Mouse (Mus musculus) hindbrain, embryonic 11.5 days (tissue): ENCODE measurements around the gene Zfp799. TPM values are rescaled to one million over a fixed set of nuclear protein-coding genes. Genes with fewer than 3 reads are reported as not detected.

ENCODE experiments used
- ATAC-seq: fragments of 200-750 bp; cut with Nextera tagmentation; 2 replicates; pipeline ENCODE4 v1.8.0; 2017; ENCODE audit warnings: mild to moderate bottlenecking, moderate TSS enrichment, moderate library complexity; ENCODE audit not compliant: low FRiP score
- DNase-seq: peaks from one replicate; pipeline ENCODE4 v3.0.0-alpha.2; 2015; ENCODE audit warnings: low spot score
- H3K27ac ChIP-seq: fragments of 300-500 bp; sonication (generic); 2 replicates; pipeline ENCODE4 v1.5.1; 2014; ENCODE audit warnings: mild to moderate bottlenecking, low read depth, low read length
- H3K27me3 ChIP-seq: fragments of 300-500 bp; sonication (generic); 2 replicates; pipeline ENCODE4 v1.6.1; 2014; ENCODE audit warnings: mild to moderate bottlenecking, low read length, moderate library complexity, mixed read lengths; ENCODE audit not compliant: control insufficient read depth, insufficient read depth
- H3K36me3 ChIP-seq: fragments of 300-500 bp; sonication (generic); 2 replicates; pipeline ENCODE4 v1.6.1; 2014; ENCODE audit warnings: mild to moderate bottlenecking, low read length, moderate library complexity, mixed read lengths; ENCODE audit not compliant: control insufficient read depth, insufficient read depth
- H3K4me1 ChIP-seq: fragments of 300-500 bp; sonication (generic); replicated peaks from 2 replicates; pipeline ENCODE4 v1.6.1; 2014; ENCODE audit warnings: low read length, mixed read lengths; ENCODE audit not compliant: control insufficient read depth, insufficient read depth
- H3K4me2 ChIP-seq: fragments of 300-500 bp; sonication (generic); replicated peaks from 2 replicates; pipeline ENCODE4 v1.6.1; 2014; ENCODE audit warnings: mild to moderate bottlenecking, low read depth, low read length
- H3K4me3 ChIP-seq: fragments of 300-500 bp; sonication (generic); 2 replicates; pipeline ENCODE4 v1.5.1; 2014; ENCODE audit warnings: low read depth, low read length
- H3K9ac ChIP-seq: fragments of 300-500 bp; sonication (generic); 2 replicates; pipeline ENCODE4 v1.6.1; 2014; ENCODE audit warnings: low read depth, low read length
- H3K9me3 ChIP-seq: fragments of 300-500 bp; sonication (generic); 2 replicates; pipeline ENCODE4 v1.6.1; 2016; ENCODE audit warnings: low read length; ENCODE audit not compliant: control insufficient read depth
- WGBS: fragments of 180-500 bp; shearing (Covaris S2); extraction: QIAGEN DNeasy Blood & Tissue Kit; methylation state at CpG from one replicate; pipeline ENCODE4 v1.1.7; 2014; 5-methylcytosine and 5-hydroxymethylcytosine counted together
- polyA plus RNA-seq: library from polyadenylated mRNA; unstranded; fragments of >200 nt; fragmentation: Nextera tagmentation; extraction: Ambion mirVana; gene quantifications from 2 replicates; pipeline ENCODE4 v1.2.1, GENCODE M21; 2014

Gene Zfp799
- polyA plus RNA-seq, 1 experiment from 2014 or later: 24.4 TPM

GRCm38 (mm10) chr17:32851581-32851980, 21.5 kb upstream of the Zfp799 start:
- H3K27ac ChIP-seq: no peak overlapping the region
- no peaks in the 10 kb centered on the region for H3K4me1 ChIP-seq
- ATAC-seq: no peak
- DNase-seq: no peak
- no peak overlapping the region for H3K9ac ChIP-seq
- H3K9me3 ChIP-seq: no peaks in the 10 kb centered on the region
- H3K36me3 ChIP-seq: no peaks in the 10 kb centered on the region
- no peak overlapping the region for H3K4me2 ChIP-seq
- no peak overlapping the region for H3K4me3 ChIP-seq
- WGBS: 37% methylated on average over 7 of the region's 7 CpGs
- no peaks in the 10 kb centered on the region for H3K27me3 ChIP-seq

- ATAC-seq (peak; percentile 73; the same call in 1 of the 2 replicates), DNase-seq (peak; percentile 48)
- Histone ChIP-seq H3K27me3 (no peaks in the 10 kb centered on the region), H3K9me3 (no peaks in the 10 kb centered on the region), H3K4me2 (no peak overlapping the region), H3K9ac (no peak overlapping the region), H3K4me3 (no peak overlapping the region), H3K4me1 (no peaks in the 10 kb centered on the region), H3K27ac (no peak overlapping the region), H3K36me3 (no peaks in the 10 kb centered on the region)
- WGBS: 42% methylated on average over 2 of the region's 2 CpGs
Measured at GRCm38 (mm10) chr17:32841388-32841787, 11.3 kb upstream of the Zfp799 start.

- WGBS: 46% methylated on average over 15 of the region's 15 CpGs
- Histone ChIP-seq H3K27ac (no peak overlapping the region), H3K4me2 (no peak overlapping the region), H3K36me3 (no peaks in the 10 kb centered on the region), H3K9me3 (no peaks in the 10 kb centered on the region), H3K4me1 (no peaks in the 10 kb centered on the region), H3K9ac (no peak overlapping the region), H3K4me3 (no peak overlapping the region), H3K27me3 (no peaks in the 10 kb centered on the region)
- DNase-seq (no peak), ATAC-seq (no peak)
Measured at GRCm38 (mm10) chr17:32839083-32839802, 9.2 kb upstream of the Zfp799 start.

- H3K4me3 ChIP-seq: peak overlapping the region; percentile 84
- H3K36me3 ChIP-seq: no peaks in the 10 kb centered on the region
- H3K27ac ChIP-seq: no peak overlapping the region
- peak overlapping the region; percentile 35 for H3K4me2 ChIP-seq
- H3K9ac ChIP-seq: peak overlapping the region; percentile 94; the same call in 1 of the 2 replicates
- DNase-seq (no peak), ATAC-seq (peak; percentile 7; the same call in 1 of the 2 replicates)
- H3K4me1 ChIP-seq: no peaks in the 10 kb centered on the region; the same call in 1 of the 2 replicates
- 35% methylated on average over 3 of the region's 3 CpGs for WGBS
- no peaks in the 10 kb centered on the region for H3K9me3 ChIP-seq
- no peaks in the 10 kb centered on the region for H3K27me3 ChIP-seq
Measured at GRCm38 (mm10) chr17:32830418-32830782, 339 bp upstream of the Zfp799 start.

- Histone ChIP-seq H3K36me3 (peaks cover 9% of the 10 kb centered on the region; the same call in 1 of the 2 replicates), H3K27me3 (no peaks in the 10 kb centered on the region), H3K9me3 (no peaks in the 10 kb centered on the region), H3K27ac (no peak overlapping the region), H3K4me3 (no peak overlapping the region), H3K4me1 (no peaks in the 10 kb centered on the region), H3K4me2 (no peak overlapping the region), H3K9ac (no peak overlapping the region)
- DNase-seq (peak; percentile 74), ATAC-seq (0 out of 2 replicates have a peak, but pooled peaks have one; percentile 65)
- 85% methylated on average over 1 of the region's 1 CpGs for WGBS
Measured at GRCm38 (mm10) chr17:32816074-32816784, 13.8 kb downstream of the Zfp799 start.

GRCm38 (mm10) chr17:32814136-32814535, 15.9 kb downstream of the Zfp799 start:
- Histone ChIP-seq H3K4me3 (no peak overlapping the region), H3K9me3 (no peaks in the 10 kb centered on the region), H3K4me1 (no peaks in the 10 kb centered on the region), H3K27me3 (no peaks in the 10 kb centered on the region), H3K9ac (no peak overlapping the region), H3K36me3 (no peaks in the 10 kb centered on the region), H3K27ac (no peak overlapping the region), H3K4me2 (no peak overlapping the region)
- DNase-seq (no peak), ATAC-seq (no peak)
- 85% methylated on average over 7 of the region's 7 CpGs for WGBS

GRCm38 (mm10) chr17:32810648-32811047, 19.4 kb downstream of the Zfp799 start:
- Histone ChIP-seq H3K27ac (peak overlapping the region; percentile 90), H3K27me3 (no peaks in the 10 kb centered on the region), H3K36me3 (no peaks in the 10 kb centered on the region), H3K4me1 (peaks cover 5% of the 10 kb centered on the region), H3K4me2 (no peak overlapping the region), H3K4me3 (no peak overlapping the region), H3K9me3 (no peaks in the 10 kb centered on the region), H3K9ac (no peak overlapping the region)
- WGBS: 18% methylated on average over 1 of the region's 1 CpGs
- DNase-seq (no peak), ATAC-seq (no peak)

GRCm38 (mm10) chr17:32809544-32810374, 20.3 kb downstream of the Zfp799 start, which contains the start of gene Zfp811:
TSS of gene Zfp811 (minus strand) at chr17:32809931.
- Histone ChIP-seq H3K27me3 (no peaks in the 10 kb centered on the region), H3K4me3 (peak within 1 kb of the TSS; percentile 59), H3K4me2 (peak within 1 kb of the TSS; percentile 54), H3K36me3 (no peaks in the 10 kb centered on the region), H3K27ac (peak within 1 kb of the TSS; percentile 90), H3K9me3 (no peaks in the 10 kb centered on the region), H3K4me1 (peaks cover 5% of the 10 kb centered on the region), H3K9ac (peak within 1 kb of the TSS; percentile 78)
- DNase-seq (peak; percentile 79), ATAC-seq (peak; percentile 90)
- under 1% methylated on average over 17 of the region's 17 CpGs for WGBS
